Mouse (Mus musculus): ENCODE measurements around the gene Msln.
"Not testable (repeated sequence)": the region's sequence is repeated elsewhere in the genome, so short reads cannot be mapped to it uniquely, and the experiment has no call there.

The Msln gene

DNA sequence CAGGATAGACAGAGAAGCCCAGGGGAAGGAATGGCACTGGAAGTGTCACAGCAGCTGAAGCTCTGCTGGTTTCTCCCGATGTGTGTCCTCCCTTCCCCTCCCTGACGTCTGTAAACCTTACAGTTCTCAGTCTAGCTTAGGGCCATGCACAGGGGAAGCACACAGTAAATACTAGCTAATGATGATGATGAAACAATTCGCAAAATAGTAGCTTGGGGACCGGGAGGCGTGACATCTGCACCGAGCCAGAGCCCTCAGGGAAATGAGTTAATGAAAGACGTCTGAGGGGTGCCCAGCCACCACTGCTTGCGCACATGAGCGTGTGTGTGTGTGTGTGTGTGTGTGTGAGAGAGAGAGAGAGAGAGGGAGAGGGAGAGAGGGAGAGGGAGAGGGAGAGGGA is 15.2 kb upstream of the Msln start:
- no peak for DNase-seq

- DNase-seq: no peak
Observed at GRCm38 (mm10) chr17:25765886-25766285, 11.7 kb upstream of the Msln start.

DNA sequence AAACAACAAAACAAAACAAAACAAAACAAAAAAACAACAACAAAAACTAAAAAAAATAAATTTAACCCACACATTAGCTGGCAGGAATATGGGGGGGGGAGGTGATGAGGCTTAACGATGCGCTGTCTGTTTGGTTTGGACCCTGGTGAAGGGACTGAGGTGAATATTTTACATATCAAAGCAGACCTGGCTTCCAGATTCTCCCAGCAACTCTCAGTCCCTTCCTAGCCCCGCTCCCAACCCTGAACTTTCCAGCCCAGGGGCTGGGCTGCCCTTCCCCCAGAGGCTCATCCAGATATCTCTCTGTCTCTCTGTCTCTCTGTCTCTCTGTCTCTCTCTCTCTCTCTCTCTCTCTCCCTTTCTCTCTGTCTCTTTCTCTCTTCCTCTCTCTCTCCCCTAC is 8.4 kb upstream of the Msln start:
- no peak for DNase-seq

DNA sequence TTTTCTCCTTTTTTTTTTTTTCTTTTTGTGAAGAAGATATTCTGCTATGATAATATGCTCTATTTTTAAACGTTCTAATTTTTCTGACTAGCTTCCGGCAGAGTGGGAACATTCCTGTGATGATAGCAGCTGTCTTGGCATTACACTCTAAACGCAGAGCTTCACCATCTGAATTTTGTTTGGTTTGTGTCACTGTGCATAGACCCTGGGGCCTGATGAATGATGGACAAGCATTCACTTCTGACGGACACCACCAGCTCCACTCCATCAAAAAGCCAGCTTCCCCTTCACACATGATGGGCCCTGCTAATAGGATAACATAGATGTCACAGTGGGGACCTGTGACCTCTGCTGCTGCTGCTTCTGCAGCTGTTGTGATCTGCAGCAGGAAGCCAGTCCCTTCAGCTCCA is 7.4 kb upstream of the Msln start:
- no peak for DNase-seq

DNA sequence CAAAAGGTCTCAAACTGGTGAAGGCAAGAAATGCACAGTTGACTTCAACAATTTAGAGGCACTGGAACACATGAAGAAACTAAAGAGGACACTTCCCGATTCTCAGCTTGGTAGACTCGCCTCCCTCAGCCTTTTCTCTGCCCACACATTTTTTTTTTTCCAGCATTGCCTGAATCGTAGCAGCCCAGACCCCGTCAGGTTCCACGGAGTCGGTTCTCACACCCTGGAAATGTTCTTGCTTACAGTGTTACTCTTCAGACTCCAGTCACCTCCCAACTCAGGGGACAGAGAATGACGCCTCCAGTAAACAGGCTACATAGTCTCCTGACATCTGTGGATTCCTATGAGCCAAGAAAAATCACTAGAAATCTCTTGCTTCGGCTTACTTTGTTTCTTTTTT is 6.0 kb upstream of the Msln start:
- no peak for DNase-seq

GRCm38 (mm10) chr17:25757691-25758090 is 3.5 kb upstream of the Msln start:
- no peak for DNase-seq

- no peak for DNase-seq
Observed at GRCm38 (mm10) chr17:25756378-25757242, 2.4 kb upstream of the Msln start.

DNA sequence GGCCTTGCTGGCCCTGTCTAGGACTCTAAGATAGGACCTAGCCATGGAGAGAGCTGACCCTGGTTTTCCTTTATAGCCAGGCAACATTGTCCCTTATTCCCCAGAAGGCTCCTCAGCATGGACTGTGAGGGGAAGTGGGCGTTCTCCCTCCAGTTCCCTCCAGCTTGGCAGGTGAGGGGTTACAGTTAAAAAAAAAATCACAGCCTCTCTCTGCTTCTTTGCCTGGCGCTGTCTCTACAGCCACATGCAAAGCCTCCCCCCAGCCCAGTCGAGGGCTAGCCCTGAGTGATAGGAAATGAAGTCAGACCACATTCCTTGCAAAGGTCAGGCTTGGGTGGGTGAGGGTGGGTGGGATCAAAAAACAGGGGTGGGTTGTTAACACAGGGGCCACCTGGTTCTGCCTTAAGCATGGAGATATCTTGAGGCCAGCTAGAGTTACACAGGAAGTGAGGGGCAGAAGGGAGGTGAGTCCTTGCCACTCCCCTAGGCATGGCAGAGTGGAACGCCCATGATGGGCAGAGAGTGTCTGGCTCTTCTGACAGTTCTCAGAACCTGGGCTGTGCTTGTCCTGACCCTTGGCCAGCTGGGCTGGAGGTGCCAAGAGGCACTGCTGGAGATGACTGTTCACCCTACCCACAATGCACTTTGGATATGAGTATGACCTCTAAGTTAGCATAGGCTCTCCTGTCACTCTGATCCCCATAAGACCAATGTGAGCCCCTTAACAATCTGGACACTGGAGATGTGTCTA is 1.6 kb upstream of the Msln start:
- DNase-seq: no peak

DNA sequence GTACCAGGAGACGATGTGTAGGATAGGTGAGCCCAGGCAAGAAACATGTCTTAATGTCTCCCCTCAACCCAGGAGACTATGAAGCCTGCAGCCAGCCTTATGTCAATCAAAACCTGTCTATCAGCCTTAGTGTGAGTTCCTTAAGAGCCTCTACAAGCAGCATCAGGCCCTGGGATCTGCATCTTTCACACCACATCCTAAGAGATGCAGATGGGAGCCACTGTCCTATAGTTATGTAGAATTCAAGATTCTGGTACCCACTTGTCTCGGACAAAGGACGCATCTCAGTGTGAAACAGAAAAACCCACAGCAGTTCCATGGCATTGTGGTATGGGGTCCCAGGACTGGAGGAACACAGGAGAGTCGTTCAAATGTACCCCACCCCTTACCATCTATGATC is 908 bp upstream of the Msln start:
- no peak for DNase-seq

GRCm38 (mm10) chr17:25751446-25751845 is 2.7 kb downstream of the Msln start:
- peak; percentile 79 to 82 for DNase-seq

DNA sequence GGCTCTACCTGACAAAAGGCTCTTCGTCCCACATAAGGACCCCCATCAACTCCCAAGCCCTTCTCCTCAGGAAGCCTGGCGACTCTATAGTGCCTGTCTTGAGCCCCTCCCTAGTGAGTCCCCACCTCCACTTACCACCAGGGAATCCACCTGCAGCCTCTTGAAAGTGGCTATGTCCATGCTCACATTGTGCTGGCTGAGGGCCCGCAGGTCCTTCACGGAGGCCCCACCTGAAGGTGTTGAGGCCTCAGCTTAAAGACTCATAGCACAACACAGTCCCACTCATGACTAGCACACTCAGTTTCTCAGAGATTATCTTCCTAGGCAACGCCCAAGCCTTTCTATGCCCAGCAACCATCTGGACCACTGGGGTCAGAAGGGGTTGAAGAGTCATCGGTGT is 4.9 kb downstream of the Msln start:
- DNase-seq: no peak

GRCm38 (mm10) chr17:25748238-25748637 is 5.9 kb downstream of the Msln start:
- DNase-seq: no peak

GRCm38 (mm10) chr17:25744311-25744710 is 9.9 kb downstream of the Msln start:
- no peak for DNase-seq

- DNase-seq: no peak
Observed at GRCm38 (mm10) chr17:25743831-25744230, 10.3 kb downstream of the Msln start.

DNA sequence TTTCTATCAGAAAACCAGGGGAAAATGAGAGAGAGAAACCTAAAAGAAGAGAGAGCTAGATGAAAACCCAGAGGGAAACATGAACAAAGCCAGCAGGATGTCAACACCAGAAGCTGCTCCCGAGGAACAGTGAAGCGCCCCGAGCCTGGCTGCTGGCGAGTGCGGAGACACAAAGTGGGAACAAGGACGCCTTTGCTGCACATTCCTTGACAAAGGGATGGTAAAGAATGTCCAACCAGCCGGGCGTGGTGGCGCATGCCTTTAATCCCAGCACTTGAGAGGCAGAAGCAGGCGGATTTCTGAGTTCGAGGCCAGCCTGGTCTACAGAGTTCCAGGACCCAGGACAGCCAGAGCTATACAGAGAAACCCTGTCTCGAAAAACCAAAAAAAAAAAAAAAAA is 12.7 kb downstream of the Msln start:
- not testable (repeated sequence) for DNase-seq

DNA sequence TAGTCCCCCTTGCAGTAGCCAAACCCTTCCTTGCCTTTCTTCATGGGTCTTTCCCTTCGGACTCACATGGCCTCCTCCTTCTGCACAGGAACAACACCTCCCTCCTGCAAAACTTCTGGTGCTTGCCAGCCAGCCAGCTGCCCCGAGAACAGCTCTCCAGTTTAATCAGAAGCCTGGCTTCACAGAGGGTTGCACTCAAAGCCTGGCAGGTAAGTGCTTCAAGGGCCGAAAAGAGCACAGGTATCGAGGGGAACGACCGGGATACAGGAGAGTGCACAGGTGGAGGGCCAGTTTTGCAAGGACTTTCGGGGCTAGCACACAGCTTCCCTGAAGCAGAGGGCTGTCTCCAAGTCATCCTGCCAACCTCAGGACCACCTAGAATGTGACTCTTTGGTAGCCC is 15.3 kb downstream of the Msln start:
- DNase-seq: no peak

DNA sequence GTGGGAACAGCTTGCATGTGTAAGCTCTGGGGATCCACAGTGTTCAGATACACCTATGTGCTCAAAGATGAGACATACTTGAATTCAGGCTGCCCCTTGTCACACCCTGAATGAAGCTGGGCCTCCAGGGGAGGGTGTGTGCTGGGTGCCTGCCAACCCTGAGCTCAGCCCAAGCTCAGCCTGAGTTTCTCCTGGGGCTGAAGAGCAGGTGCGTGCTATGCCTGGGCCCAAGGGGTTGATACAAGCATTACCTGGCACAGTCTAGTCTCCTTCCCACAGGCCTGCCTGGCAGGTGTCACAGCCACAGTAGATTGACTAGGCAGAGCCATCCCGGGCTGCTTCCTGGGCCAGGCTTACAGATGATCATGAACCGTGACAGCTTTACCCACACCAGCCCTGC is 18.4 kb downstream of the Msln start, which contains the start of gene Mslnl:
Mslnl (plus strand) TSS at position 298 of the 400 bp plus-strand sequence.
- DNase-seq: no peak

- no peak for DNase-seq
Observed at GRCm38 (mm10) chr17:25735246-25735645, 18.9 kb downstream of the Msln start.

- peak; percentile 93 for DNase-seq
Observed at GRCm38 (mm10) chr17:25732082-25732481, 22.1 kb downstream of the Msln start.

GRCm38 (mm10) chr17:25728009-25728270 is 26.2 kb downstream of the Msln start:
- no peak for DNase-seq

DNA sequence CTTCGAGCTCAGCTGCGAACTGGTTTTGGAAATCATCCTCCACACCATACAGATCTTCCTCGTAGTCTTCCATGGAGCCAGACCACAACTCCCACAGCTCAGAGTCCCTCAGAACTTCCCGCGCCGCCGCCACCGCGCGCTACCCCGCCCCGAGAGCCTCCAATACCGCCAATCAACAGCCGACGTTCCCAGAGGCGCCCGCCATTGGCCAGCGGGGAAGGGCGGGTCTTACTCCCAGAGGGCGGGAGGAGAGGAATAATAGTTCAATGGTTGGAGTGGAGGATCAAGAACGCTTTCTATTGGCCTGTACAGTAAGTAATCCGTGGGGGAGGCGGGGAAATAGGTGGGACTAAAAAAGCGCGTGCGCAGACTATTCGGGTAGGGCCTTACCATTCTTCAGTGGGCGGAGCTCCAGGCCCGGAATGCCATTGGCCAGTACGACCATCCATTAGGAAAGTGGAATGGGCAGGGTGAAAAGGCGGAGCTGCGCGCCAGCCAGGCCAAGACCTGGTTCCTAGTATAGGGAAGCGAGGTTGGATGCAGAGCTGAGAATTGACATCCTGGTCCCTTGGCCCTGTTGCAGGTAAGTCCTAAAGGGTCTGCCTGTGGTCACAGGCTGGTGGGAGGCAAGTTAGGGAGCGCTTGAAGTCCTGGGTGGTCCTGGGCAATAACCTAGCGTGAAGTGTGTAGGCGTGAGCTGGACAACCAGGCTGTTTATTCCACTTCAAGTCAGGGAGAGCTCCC is 26.7 kb downstream of the Msln start, which contains the start of the genes Chtf18 and Rpusd1:
Chtf18 (minus strand) TSS at position 155 of the 744 bp plus-strand sequence.
Rpusd1 (plus strand) TSS at position 406 of the 744 bp plus-strand sequence.
- peak; percentile 99 to 100 for DNase-seq

- DNase-seq: no peak
Observed at GRCm38 (mm10) chr17:25725264-25725663, 28.9 kb downstream of the Msln start.

DNA sequence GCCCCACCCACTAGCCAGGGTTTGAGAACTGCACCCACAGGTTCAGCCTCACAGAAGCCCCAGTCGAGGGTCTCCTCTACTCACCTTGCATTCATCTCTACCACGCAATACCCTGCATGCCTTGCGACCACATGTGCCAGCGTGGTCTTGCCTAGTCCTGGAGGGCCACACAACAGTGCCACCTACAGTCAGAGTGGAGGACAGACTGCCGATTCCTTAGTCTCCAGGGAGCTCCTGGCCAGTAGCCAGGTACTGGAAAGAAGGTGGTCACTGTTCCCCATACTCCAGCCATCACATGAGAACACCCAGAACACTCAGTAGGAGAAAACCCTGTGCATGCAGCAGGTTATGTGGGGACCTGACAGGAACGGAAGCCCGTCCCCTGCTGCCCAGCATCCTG is 30.3 kb downstream of the Msln start:
- peak; percentile 25 to 38 for DNase-seq

All from kidney, postnatal 4 days (tissue).